Mouse (Mus musculus) heart, postnatal 25 days (tissue): ENCODE results near the gene Zfp639. TPM values are rescaled to one million over a fixed set of nuclear protein-coding genes. Genes with fewer than 3 reads are reported as not detected.

ENCODE experiments used
- DNase-seq: peaks from one replicate; pipeline ENCODE4 v3.0.0; 2022; ENCODE audit warnings: low spot score
- intact Hi-C: fragments of 180-260 bp; cut with DNase I; formaldehyde crosslinking; loops from one replicate; pipeline ENCODE4 v1.15.1; 2025
- total RNA-seq, 2 experiments: library from RNA; stranded (reverse); gene quantifications; 2 replicates each; pipeline ENCODE4 v1.2.3; 2021

The Zfp639 gene
- total RNA-seq, 2 experiments from 2014 or later: 21.0 to 21.7 TPM

GRCm38 (mm10) chr3:32495856-32496710 is 14.0 kb upstream of the Zfp639 start:
- no peak for DNase-seq
- intact Hi-C loops: no loop called here

GRCm38 (mm10) chr3:32496711-32497070 is 13.4 kb upstream of the Zfp639 start:
- DNase-seq: no peak
- intact Hi-C loops: no loop called here

GRCm38 (mm10) chr3:32500346-32500745 is 9.7 kb upstream of the Zfp639 start:
- DNase-seq: no peak
- intact Hi-C loops: no loop called here

- intact Hi-C loops: loop anchor here (5.0 kb wide), 1 partner anchor 34 kb away; no protein-coding TSS in a partner anchor
- no peak for DNase-seq
Observed at GRCm38 (mm10) chr3:32505841-32506240, 4.2 kb upstream of the Zfp639 start.

GRCm38 (mm10) chr3:32506366-32507225 is 3.5 kb upstream of the Zfp639 start:
- intact Hi-C loops: loop anchor here (5.0 kb wide), 1 partner anchor 34 kb away; no protein-coding TSS in a partner anchor
- no peak for DNase-seq

- intact Hi-C loops: loop anchor here (1.0 to 5.0 kb wide), 3 partner anchors 36 to 175 kb away; no protein-coding TSS in a partner anchor
- peak; percentile 10 for DNase-seq
Observed at GRCm38 (mm10) chr3:32508666-32509324, 1.3 kb upstream of the Zfp639 start.

- intact Hi-C loops: loop anchor here (1.0 to 5.0 kb wide), 3 partner anchors 18 to 187 kb away; partner anchors contain the start of gene Pik3ca
Observed at GRCm38 (mm10) chr3:32510375-32511190, 524 bp downstream of the Zfp639 start.

GRCm38 (mm10) chr3:32511191-32511550 is 1.1 kb downstream of the Zfp639 start:
- intact Hi-C loops: loop anchor here (1.0 to 5.0 kb wide), 3 partner anchors 17 to 186 kb away; partner anchors contain the start of gene Pik3ca
- DNase-seq: no peak

More at GRCm38 (mm10) chr3:32510375-32511190, 524 bp downstream of the Zfp639 start:
- peak; percentile 94 for DNase-seq

- intact Hi-C loops: loop anchor here (5.0 kb wide), 2 partner anchors 115 to 185 kb away; partner anchors contain the start of gene Pik3ca
- DNase-seq: no peak
Observed at GRCm38 (mm10) chr3:32512686-32513284, 2.7 kb downstream of the Zfp639 start.

- intact Hi-C loops: loop anchor here (5.0 kb wide), 2 partner anchors 116 to 184 kb away; partner anchors contain the start of gene Pik3ca
- no peak for DNase-seq
Observed at GRCm38 (mm10) chr3:32513528-32513927, 3.5 kb downstream of the Zfp639 start.

- no peak for DNase-seq
- intact Hi-C loops: no loop called here
Observed at GRCm38 (mm10) chr3:32527181-32527580, 17.1 kb downstream of the Zfp639 start.

GRCm38 (mm10) chr3:32529303-32529898 is 19.3 kb downstream of the Zfp639 start, which contains the start of gene Mfn1:
TSS of gene Mfn1 (plus strand) at chr3:32529465.
- intact Hi-C loops: no loop called here
- DNase-seq: peak; percentile 94

GRCm38 (mm10) chr3:32530041-32530440 is 20.0 kb downstream of the Zfp639 start:
- DNase-seq: no peak
- intact Hi-C loops: no loop called here

GRCm38 (mm10) chr3:32535692-32536091 is 25.6 kb downstream of the Zfp639 start:
- intact Hi-C loops: no loop called here
- DNase-seq: no peak

GRCm38 (mm10) chr3:32537556-32537955 is 27.5 kb downstream of the Zfp639 start:
- peak; percentile 21 for DNase-seq
- intact Hi-C loops: no loop called here

- no peak for DNase-seq
Observed at GRCm38 (mm10) chr3:32538091-32538490, 28.0 kb downstream of the Zfp639 start.

GRCm38 (mm10) chr3:32553061-32553460 is 43.0 kb downstream of the Zfp639 start:
- no peak for DNase-seq
- intact Hi-C loops: loop anchor here (5.0 kb wide), 1 partner anchor 144 kb away; no protein-coding TSS in a partner anchor

More at GRCm38 (mm10) chr3:32538091-32538490, 28.0 kb downstream of the Zfp639 start:
- intact Hi-C loops: no loop called here

- no peak for DNase-seq
- intact Hi-C loops: no loop called here
Observed at GRCm38 (mm10) chr3:32563401-32563800, 53.3 kb downstream of the Zfp639 start.
